Mouse (Mus musculus) G1E-ER4 (cell line): ENCODE results near the gene Parvb. TPM values are rescaled to one million over a fixed set of nuclear protein-coding genes. Genes with fewer than 3 reads are reported as not detected.

ENCODE experiments used
- GATA1 ChIP-seq: IDR thresholded peaks from one replicate; pipeline ENCODE4 v1.8.0; 2012; ENCODE audit warnings: low read length, inconsistent platforms
- polyA plus RNA-seq: library from polyadenylated mRNA; stranded (reverse); fragments of >175 nt; gene quantifications from 2 replicates; pipeline ENCODE4 v1.2.3, GENCODE M21; 2012

Parvb gene
- polyA plus RNA-seq, 1 experiment: 0.02 TPM

DNA sequence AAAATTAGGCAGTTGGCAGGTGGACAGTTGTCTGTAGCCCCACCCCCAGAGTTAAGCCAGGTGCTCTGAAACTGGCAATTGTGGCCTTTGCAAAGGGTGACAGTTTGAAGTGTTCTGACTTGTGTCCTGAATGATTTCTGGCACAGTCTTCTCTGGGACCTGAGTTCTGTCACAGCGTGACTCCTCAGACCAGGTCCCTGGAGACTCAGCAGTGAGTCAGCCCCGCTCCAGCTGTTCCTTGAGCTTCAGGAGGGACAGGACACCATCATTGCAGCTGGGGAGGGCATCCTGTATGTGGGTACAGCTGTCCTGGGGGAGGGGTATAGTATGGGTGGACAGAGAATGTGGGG lies 19.1 kb upstream of the Parvb start:
- no peak for TF ChIP-seq GATA1

GRCm38 (mm10) chr15:84213162-84213739 lies 18.6 kb upstream of the Parvb start:
- no peak for TF ChIP-seq GATA1

DNA sequence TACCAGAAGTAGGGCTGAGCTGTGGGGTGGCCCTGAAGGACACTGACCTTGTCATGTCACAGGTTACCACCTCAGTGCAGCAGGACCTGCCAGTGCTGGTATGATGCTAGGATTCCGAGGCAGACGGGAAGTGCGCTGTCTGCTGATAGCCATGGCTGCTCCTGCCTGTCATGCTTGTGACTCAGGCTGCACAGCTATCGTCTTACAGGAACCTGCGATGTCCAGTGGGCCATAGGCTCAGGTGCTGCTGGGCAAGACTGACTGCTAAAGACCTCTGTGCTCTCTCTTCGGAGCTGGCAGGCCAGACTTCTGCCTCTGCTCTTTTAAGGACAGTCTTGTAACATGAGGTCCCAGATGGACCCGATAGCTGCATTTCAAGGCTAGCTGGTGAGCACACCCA lies 17.4 kb upstream of the Parvb start:
- no peak for TF ChIP-seq GATA1

DNA sequence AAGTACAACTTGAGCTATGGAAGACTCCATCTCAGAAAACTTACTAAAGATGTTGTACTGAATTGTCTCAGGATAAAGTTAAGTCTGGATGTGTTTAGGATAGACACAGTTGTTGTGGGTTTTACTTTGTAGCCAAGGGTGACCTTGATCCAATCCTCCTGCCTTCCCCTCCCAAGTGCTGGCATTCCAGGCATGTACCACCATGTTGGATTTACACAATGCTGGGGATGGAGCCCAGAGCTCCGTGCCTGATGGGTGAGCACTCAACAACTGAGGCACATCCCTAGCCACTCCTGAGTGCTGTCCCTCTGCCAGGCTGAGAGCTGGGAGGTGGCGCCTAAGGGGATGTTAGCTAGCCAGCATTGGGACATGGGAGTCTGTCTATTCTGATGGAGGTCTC lies 16.6 kb upstream of the Parvb start:
- no peak for TF ChIP-seq GATA1

DNA sequence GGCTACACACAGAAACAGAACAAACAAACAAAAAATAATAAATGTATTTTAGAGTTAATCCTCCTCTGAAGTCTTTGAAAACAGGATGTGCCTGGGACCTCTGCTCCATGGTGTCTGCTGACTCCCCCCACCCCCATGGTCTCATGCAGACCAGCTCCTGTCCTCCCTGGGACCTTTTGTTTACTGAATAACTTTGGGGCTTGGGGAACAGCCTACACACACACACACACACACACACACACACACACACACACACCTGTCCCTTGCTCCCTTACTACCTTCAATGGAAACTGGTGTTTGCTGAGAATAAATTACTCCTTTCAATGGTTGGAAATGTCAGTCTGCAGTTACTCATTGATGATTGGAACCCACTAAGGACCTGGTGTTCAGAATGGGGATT lies 15.8 kb upstream of the Parvb start:
- no peak for TF ChIP-seq GATA1

DNA sequence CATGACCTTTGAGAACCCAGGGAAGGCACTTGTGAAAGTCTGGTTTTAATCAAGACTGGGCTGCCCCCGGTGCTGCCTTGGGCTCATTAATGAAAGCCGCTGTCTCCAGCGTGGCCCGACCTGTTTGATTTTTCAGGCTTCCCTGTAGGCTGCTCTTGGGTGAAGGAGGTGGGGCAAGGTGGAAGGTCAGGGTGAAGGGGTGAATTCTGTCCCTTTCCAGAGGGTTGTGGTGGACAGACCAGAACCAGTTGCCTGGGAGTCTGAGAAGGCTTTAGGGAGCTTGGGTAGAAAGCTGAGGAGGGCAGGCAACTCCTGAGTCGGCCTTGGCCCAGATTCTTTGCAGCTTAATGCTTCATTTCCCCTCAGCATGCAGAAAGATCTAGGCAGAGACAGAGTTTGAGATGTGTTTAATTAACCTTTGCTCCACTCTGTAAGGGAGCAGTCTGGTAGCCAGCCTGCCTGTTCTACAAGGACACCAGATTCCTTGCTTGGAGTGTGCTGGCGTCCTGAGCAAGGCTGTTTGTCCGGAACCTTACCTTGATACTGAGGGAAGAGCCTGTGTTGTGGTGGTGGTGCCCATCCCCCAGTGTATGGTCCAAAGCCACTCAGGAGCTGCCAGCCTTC lies 15.3 kb upstream of the Parvb start:
- TF ChIP-seq GATA1: no peak

DNA sequence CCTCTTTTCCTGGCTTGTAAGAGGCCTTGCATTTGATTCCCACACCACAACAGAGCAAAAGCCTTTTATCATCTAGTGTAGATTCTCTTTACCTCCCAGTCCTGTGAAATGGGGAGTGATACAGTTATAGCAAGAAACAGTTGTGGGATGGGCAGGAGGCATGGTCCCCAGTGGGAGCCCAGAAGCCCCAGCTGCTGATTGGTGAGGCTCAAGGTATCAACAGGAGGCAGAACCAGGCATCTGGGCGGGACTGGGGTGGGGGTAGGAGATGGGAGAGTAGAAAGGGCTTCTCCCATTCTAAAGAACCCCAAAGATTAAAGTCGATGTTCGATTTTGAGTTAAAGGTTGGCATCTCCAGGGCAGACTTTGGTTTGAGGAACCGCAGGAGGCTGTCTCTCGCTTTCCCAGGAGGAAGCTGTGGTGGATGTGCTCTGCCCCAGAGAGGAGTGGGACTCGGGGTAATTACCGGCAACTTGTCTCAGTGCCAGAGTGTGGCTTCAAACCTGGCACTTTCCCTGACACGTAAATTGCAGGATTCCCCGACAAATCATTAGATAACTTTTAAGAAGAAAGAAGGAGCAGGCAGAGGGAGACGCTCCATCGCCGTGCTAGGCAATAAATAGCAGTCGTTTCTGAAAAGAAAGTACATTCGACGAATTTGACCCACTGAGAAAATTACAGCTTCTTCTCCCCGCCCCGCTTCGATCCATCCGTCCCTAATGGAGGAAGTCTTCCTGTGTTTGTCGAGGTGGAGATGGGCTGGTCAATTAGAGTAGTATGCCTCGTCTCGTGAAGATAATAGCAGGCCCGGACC lies 13.7 kb upstream of the Parvb start:
- TF ChIP-seq GATA1: no peak

- TF ChIP-seq GATA1: no peak
Observed at GRCm38 (mm10) chr15:84218783-84219271, 13.0 kb upstream of the Parvb start.

- TF ChIP-seq GATA1: no peak
Observed at GRCm38 (mm10) chr15:84221539-84221938, 10.3 kb upstream of the Parvb start.

- no peak for TF ChIP-seq GATA1
Observed at GRCm38 (mm10) chr15:84223423-84223822, 8.4 kb upstream of the Parvb start.

DNA sequence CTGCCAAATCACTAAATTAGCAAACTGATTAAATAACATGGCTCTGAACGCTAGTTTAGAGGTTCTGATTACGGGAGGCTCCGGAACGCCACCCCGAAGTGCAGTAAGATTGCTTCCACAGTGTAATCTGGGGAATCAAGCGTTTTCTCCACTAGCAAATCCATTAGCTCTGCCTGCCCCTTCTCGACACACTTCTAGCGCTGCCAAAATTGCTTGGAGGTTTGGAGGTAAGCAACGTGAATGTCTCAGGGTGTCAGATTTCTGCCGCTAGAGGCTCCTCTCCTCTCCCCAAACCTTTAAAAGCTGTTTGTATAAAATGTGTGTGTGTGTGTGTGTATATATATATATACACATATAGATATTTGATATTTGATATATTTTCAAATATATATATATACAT lies 7.1 kb upstream of the Parvb start:
- TF ChIP-seq GATA1: no peak

DNA sequence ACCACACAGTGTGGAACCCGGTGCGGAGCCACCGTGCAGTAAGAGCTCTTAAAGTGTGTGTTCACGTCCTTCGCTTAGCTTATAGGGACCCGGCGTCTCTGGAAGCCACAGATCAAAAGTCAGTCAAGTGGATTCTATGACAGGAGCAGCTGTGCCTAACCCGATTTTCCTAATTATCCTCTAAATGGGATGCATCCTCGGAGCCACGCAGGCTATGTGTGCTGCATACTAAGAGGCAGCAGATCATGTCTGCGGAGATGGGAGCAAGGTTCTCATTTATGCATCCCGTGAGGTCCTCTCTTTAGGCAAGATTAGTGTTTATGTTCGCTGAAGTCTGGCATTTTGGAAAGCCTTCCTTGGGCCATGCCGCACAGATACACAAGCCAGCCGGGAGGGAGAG lies 4.9 kb upstream of the Parvb start:
- TF ChIP-seq GATA1: no peak

DNA sequence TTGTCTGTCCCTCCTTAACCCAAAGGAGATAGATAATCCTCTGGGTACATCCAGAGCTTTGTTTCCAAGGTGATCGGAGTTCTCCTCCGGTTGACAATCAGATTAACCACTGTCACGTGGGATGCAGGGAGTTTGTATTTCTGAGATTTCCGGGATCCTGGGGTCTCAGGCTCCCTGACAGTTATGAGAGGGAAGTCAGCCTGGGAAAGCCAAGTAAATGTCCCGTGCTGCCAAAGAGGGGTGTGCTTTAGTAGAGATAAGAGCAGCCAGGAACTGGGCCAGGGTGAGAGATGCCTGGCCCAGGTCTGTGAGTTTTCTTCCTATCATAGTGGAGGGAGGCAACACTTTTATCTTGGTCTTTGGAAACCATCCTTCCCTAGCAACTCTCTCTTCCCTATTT lies 1.2 kb upstream of the Parvb start:
- no peak for TF ChIP-seq GATA1

DNA sequence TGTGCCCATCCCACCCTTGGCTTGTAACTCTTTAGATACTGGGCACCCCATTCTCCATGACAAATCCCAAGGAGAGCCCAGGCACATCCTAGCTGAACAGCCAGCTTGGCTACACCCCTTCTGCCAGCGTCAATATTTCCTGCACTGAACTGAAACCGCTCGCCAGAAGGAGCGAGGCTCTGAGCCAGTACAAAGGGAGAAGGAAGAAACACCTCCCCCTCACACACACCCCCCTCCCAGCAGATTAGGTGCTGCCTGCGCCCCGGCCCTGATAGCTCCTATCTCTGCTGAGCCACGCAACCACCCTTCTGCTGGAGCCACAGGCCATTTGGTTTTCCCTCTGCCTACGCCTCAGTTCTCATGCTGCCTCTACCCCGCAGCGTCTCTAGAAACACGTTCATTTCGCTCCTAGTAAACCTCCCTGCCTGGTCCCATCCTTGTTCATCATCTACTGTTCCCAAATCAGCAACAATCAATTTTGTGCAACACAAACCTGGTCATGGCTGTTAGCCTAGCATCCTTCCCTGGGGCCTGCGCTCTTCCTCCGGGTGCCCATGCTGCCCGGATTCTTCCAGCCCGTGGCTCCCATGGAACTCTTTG lies 630 bp upstream of the Parvb start:
- no peak for TF ChIP-seq GATA1

DNA sequence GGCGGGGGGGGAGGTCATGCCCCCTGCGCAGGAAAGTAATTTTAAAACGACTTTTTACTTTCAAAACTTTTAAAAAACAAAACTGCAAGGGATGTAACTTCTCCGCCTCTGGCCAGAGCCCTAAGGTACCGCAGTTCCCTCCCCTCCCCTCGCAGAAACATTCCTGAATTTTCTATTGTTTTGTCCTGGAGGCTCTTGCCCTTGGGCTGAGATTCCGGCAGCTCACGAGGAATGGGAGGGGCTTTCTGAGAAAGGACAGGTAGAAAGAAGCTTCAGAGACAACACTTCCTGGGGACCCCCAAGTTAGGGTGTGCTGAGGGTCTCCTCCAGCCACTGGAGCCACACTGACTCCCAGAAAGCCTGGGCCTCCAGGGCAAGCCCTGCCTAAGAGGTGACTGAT lies 766 bp downstream of the Parvb start:
- no peak for TF ChIP-seq GATA1
